Mouse (Mus musculus) frontal cortex, postnatal 25 days (tissue): ENCODE data around the gene Traf1.

Experiments used
- DNase-seq, 2 experiments: peaks; one replicate each; pipeline ENCODE4 v3.0.0; 2022; ENCODE audit warnings: low spot score in 2 of 2

The Traf1 gene

DNA sequence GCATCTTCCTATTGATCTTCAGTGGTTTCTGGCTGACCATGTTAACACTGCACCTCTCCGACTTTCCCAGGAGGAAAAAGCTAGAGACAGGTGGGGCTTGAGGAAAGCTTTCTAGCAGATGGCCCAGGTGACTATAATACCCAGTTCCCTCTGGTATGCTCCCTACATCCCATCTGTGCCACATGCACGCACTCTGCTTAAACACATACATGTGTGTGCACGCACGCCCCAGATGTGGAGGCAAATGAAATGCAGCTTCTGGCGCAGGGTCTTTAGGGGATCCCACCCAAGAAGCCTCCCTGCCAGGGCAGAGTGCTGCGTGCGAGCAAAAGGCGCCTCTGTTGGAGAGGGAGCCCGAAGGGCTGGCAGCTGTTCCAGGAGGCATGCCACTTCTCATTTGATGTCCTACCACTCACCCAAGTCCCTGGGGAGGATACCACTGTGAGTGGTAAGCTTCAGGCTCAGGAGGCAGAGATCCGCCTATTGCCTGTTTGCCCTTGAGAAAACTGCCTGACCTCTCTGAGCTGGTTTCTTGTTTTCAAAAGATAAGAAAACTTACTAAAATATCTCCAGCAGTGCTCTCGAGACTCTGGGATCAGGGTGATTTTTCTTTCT, 20.4 kb downstream of the Traf1 start:
- no peak for DNase-seq

- no peak for DNase-seq
These were observed 21.3 kb downstream of the Traf1 start for GRCm38 (mm10) chr2:34940246-34940645.

- no peak for DNase-seq
These were observed 23.0 kb downstream of the Traf1 start for GRCm38 (mm10) chr2:34938269-34939208.

DNA sequence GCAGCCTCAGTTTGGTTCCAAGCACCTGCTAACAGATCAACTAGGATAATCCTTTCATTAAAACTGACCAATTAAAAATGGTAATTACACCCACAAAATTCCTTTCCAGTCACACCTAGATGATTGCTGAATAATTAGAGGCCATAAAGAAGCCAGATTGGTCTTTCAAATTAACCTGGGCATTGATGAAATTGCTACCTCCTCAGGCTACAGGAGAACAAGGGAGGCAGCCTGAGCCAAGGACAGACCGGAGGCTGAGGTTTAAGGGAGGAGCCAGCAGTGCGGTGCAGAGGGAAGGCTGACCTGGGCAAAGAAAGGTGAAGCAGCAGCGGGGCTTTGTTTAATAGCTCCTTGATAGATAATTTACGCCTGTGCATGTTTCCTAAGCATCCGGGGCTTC, 24.1 kb downstream of the Traf1 start:
- DNase-seq, result no peak

GRCm38 (mm10) chr2:34927320-34927719, 34.3 kb downstream of the Traf1 start:
- no peak for DNase-seq

GRCm38 (mm10) chr2:34922729-34923128, 38.8 kb downstream of the Traf1 start:
- DNase-seq, result no peak

- no peak for DNase-seq
These were observed 41.4 kb downstream of the Traf1 start for GRCm38 (mm10) chr2:34920144-34920543.

- DNase-seq, result no peak
These were observed 46.5 kb downstream of the Traf1 start for GRCm38 (mm10) chr2:34915103-34915502.

DNA sequence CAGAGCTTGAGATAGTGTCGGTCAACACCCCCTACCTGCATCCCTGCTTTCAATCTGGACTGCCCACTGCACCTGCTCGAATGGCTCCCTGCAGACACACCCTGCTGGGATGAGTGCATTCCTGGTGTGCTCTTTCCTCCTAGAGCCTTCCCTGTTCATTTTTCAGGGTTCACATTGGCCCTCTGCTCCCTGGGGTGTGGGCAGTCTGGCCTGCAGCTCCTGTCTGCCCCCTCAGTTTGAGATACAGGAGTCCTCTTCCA, 46.8 kb downstream of the Traf1 start:
- no peak for DNase-seq

GRCm38 (mm10) chr2:34914069-34914822, 47.3 kb downstream of the Traf1 start:
- DNase-seq, result no peak

DNA sequence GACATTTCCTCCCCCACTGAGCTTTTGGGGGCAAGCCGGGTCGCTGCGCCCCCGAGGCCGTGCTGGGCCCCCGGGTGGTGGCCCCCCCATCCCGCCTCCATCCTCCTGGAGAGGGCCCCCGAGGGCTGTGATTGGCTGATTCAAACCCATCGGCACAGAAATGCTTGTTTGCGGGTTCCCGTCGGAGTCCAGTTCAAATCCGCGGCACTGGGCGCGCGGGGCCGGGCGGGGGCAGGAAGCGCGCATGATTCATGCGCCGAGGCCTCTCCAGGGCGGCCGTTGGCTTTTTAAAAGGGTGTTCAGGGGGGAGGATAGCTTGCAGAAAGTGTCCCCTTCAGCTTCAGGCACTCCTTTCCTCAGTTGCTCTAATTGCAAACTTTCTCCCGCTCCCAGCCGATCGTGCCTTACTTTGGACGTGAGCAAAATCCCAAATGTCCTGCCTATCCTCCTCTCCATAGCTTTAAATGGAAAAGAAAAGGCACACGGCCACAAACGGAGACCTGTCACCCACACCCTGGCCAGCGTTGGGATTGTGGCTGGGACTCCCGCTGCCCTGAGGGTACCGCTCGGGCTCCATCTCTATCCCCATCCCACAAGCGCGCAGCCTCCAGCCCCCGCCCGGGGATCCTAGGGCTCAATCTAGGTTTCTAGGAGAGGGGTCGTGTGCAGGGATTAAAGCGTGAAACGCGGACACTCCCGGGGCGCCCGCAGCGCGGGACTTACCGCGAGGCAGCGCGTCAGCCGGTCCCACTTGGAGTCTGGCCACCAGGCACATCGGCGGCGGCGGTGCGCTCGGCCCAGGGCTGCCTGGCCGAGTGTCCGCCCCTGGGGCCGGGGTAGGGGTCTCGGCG, 48.1 kb downstream of the Traf1 start, which contains the start of gene Phf19:
Phf19 (minus strand) TSS at position 809 of the 851 bp plus-strand sequence.
- no peak for DNase-seq

DNA sequence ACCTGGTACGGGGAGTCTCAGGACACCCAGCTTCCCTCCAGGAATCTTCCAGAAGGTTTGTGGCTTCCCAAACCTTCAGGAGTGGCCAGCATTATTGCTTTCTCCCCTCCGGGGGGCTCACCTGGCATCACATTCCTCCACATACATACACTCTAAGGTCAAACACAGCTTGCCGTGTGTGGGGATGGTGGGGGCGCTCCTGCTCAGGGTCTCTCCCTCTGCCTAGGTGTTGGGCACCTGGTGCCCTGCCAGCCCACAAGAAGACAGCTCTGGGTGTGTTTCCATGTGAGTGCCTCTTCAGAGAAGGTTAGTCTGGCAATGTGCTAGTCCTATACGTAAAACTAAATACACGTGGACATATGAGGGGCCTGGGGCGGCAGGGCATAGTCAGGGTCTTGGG, 49.0 kb downstream of the Traf1 start:
- DNase-seq, result no peak

- DNase-seq, result no peak
These were observed 49.7 kb downstream of the Traf1 start for GRCm38 (mm10) chr2:34911871-34912270.

GRCm38 (mm10) chr2:34909719-34910118, 51.9 kb downstream of the Traf1 start:
- no peak for DNase-seq

DNA sequence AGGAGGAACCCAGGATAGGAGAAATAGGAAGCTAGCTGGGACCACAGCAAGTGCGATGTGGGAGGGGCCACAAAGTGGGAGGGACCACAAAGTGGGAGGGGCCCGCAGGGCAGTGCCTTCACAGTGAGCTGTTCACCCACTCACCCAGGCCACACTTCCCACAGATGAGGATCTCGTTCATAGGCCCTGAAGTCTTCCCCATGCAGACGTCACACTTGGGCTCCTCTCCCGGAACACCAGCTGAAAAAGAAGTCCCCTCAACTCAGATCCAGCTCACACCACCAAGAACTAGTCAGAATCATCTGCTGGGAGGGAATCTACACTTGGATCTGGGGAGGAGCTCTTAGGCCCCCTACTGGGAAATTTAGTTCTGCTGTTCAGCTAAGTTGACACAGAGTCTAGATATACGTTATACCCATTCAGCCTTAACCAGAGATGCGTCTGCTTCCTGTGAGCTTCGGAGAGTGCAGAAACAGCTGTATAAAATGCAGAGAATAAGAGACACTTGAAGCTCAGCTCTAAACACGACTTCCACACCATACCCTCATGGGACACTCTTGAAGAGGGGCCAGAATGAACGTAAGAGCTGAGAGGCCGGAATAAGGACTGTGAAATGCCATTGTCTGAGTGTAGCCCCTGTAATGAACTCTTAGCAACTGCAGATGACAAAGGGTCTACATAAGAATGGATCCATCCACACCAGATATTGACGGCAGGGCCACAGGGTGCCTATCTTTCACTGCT, 54.5 kb downstream of the Traf1 start:
- DNase-seq, result no peak

GRCm38 (mm10) chr2:34906426-34906825, 55.1 kb downstream of the Traf1 start:
- no peak for DNase-seq

DNA sequence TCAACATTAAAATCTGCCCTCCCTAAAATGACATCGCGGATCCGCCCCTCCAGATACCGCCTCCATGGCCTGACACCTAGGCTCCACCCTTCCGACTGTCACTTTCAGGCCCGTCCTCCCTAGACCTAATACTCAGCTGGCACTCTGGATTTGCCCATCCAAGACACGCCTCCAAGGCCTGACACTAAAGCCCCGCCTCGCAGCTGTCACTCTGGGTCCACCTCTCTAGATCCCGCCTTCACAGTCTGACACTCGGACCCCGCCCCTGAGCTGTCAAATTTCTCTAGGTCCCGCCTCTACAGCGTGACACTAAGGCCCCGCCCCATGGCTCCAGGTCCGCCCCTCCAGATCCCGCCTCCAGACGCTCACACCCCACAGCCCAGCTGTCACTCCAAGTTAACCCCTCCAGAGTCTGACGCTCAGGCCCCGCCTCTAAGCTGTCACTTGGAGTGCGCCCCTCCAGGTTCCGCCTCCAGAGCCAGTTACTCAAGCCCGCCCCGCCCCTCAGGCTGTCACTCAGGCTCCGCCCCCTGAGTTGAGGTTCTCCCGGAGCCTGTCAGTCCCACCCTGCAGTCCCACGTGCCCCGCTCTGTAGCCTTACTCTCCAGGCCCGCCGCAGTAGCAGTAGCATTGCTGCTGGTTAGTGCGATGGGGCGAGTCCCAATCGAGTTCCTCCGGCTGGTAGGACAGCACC, 56.6 kb downstream of the Traf1 start:
- DNase-seq, result peak; percentile 91 to 95

GRCm38 (mm10) chr2:34903652-34904405, 57.7 kb downstream of the Traf1 start:
- no peak for DNase-seq

DNA sequence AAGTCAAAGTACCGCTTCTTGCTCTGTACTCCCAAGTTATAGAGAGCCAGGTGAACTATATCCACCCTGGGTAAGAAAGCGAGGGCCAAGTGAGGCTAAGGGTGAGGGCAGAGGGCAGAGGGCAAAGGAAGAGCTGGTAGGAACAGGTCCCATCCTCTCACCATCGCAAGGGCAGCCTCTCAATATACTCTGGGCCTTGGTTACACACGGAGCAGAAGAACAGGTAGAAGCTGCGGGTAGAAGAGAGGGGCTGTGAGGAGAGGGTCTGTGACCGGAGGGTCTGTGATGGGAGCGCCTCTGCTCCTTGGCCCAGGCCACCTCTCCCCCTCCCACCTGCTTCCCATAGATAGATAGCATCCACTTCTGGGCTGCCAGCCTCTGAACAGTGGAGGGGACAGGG, 58.4 kb downstream of the Traf1 start:
- no peak for DNase-seq

DNA sequence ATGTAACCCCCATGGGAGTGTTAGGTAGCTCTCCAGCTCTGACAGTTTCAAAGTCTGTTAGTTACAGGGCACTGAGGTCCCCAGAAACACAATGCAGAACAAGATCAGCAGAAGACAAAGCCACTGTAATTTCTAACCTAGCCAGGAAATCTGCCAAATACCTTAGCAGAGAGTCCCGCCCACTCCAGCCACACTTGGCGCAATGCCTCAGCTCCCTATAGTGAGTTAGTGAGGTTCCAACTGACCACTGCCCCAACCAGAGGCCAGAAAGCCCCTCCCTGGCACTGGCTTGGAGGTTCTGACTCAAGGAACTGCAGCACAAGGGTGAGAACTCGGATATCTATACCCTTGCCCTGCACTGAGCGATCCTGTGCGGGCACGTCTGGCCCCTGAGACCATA, 58.8 kb downstream of the Traf1 start:
- DNase-seq, result no peak
